Mouse (Mus musculus) forebrain, embryonic 13.5 days (tissue): ENCODE data around the gene Osbpl2. TPM values are rescaled to one million over a fixed set of nuclear protein-coding genes. Genes with fewer than 3 reads are reported as not detected.

Experiments used
- microRNA-seq: library from miRNA; unstranded; fragments of <30 nt; microRNA quantifications from one replicate; pipeline ENCODE4, GENCODE M21; 2016
- polyA plus RNA-seq: library from polyadenylated mRNA; unstranded; fragments of >200 nt; fragmentation: Nextera tagmentation; extraction: Ambion mirVana; gene quantifications from 2 replicates; pipeline ENCODE4 v1.2.1, GENCODE M21; 2015

The Osbpl2 gene
- polyA plus RNA-seq, 1 experiment from 2014 or later: 48.8 TPM

Small RNA genes lying within 50 kb of the gene (microRNA-seq; reads per million reads assigned to microRNA genes)
- not detected for gene Mir7005

Other genes with a start within 250 kb of the Osbpl2 start
- gene Taf4, start 142.7 kb upstream of the Osbpl2 start, polyA plus RNA-seq: 5.2 and 6.0 TPM in 2 replicates
- 20.4 and 20.6 TPM in 2 replicates for gene Lsm14b, start 94.3 kb upstream of the Osbpl2 start, polyA plus RNA-seq
- 716 and 737 TPM in 2 replicates for gene Psma7, start 76.9 kb upstream of the Osbpl2 start, polyA plus RNA-seq
- 33.9 and 38.7 TPM in 2 replicates for gene Ss18l1, start 76.8 kb upstream of the Osbpl2 start, polyA plus RNA-seq
- gene Mtg2, start 48.7 kb upstream of the Osbpl2 start, polyA plus RNA-seq: 34.2 and 34.8 TPM in 2 replicates
- 2.3 and 2.8 TPM in 2 replicates for gene Hrh3, start 14.8 kb upstream of the Osbpl2 start, polyA plus RNA-seq
- gene Adrm1, start 52.2 kb downstream of the Osbpl2 start, polyA plus RNA-seq: 211 and 220 TPM in 2 replicates
- 3.4 and 5.0 TPM in 2 replicates for gene Lama5, start 106.6 kb downstream of the Osbpl2 start, polyA plus RNA-seq
- gene Rps21, start 138.1 kb downstream of the Osbpl2 start, polyA plus RNA-seq: 483 and 550 TPM in 2 replicates
- 11.0 and 12.7 TPM in 2 replicates for gene Cables2, start 154.2 kb downstream of the Osbpl2 start, polyA plus RNA-seq
- not detected in 2 replicates for gene Rbbp8nl, start 170.6 kb downstream of the Osbpl2 start, polyA plus RNA-seq
- gene Gata5, start 215.4 kb downstream of the Osbpl2 start, polyA plus RNA-seq: not detected in 2 replicates